In genomic region chr16:38563516-38563915, GRCm38 (mm10) we compare ENCODE assay signal across 8 mouse cellular contexts. TPM values are rescaled to one million over a fixed set of nuclear protein-coding genes. Genes with fewer than 3 reads are reported as not detected.
DNase-seq lines count a peak whose midpoint lies in the region; ATAC-seq and TF ChIP-seq lines count a peak whose summit lies in the region.

No protein-coding gene starts in this region.

- H3K9me3 ChIP-seq in kidney, embryonic 14.5 days (ENCODE audit: control insufficient read depth, low read length) = no peaks in the 10 kb centered on the region
- no peaks in the 10 kb centered on the region for H3K9me3 ChIP-seq in hindbrain, postnatal 0 days (ENCODE audit: low read length)
- H3K9me3 ChIP-seq in midbrain, embryonic 16.5 days (replicated peaks; ENCODE audit: control insufficient read depth, low read length, poor library complexity, severe bottlenecking) = no peaks in the 10 kb centered on the region

- ATAC-seq in kidney, embryonic 14.5 days (ENCODE audit: low FRiP score, low TSS enrichment) = no peak
- no peak for ATAC-seq in hindbrain, postnatal 0 days
- ATAC-seq in midbrain, embryonic 16.5 days = no peak
- ATAC-seq in frontal cortex, adult (ENCODE audit: low TSS enrichment) = no peak

- WGBS in kidney, embryonic 14.5 days = 30% methylated on average over 10 of the region's 10 CpGs
- 38% methylated on average over 10 of the region's 10 CpGs for WGBS in hindbrain, postnatal 0 days
- WGBS in midbrain, embryonic 16.5 days = 39% methylated on average over 10 of the region's 10 CpGs

- TF ChIP-seq CTCF in hindbrain, postnatal 0 days (IDR thresholded peaks at IDR 0.05; ENCODE audit: low read depth) = no peak

- no peak overlapping the region for H3K27ac ChIP-seq in kidney, embryonic 14.5 days (ENCODE audit: low read depth, low read length)
- no peak overlapping the region for H3K27ac ChIP-seq in brown adipose tissue, adult 24 weeks (replicated peaks; ENCODE audit: low read depth, low read length)
- H3K27ac ChIP-seq in hindbrain, postnatal 0 days = no peak overlapping the region
- H3K27ac ChIP-seq in midbrain, embryonic 16.5 days (ENCODE audit: low read length) = no peak overlapping the region

- no peak for DNase-seq in kidney, postnatal 10 days
- DNase-seq in hindbrain, postnatal 0 days (ENCODE audit: low spot score) = no peak
- no peak for DNase-seq in right cerebral cortex, postnatal 14 days
- DNase-seq in adrenal gland, postnatal 25 days = no peak

- no peaks in the 10 kb centered on the region for H3K4me1 ChIP-seq in kidney, embryonic 14.5 days (ENCODE audit: control insufficient read depth, insufficient read depth, low read length)
- H3K4me1 ChIP-seq in brown adipose tissue, adult 24 weeks (ENCODE audit: control insufficient read depth, insufficient read depth, insufficient read length, low read length) = no peaks in the 10 kb centered on the region; the same call in 1 of the 2 replicates
- H3K4me1 ChIP-seq in hindbrain, postnatal 0 days (ENCODE audit: insufficient read depth, low read length) = 0 out of 2 replicates have a peak, but pooled peaks cover 4% of the 10 kb centered on the region
- peaks cover 9% of the 10 kb centered on the region for H3K4me1 ChIP-seq in midbrain, embryonic 16.5 days (ENCODE audit: control insufficient read depth, insufficient read depth, low read length)

- H3K9ac ChIP-seq in kidney, embryonic 14.5 days (ENCODE audit: low read depth, low read length) = peak overlapping the region; percentile 94
- H3K9ac ChIP-seq in hindbrain, postnatal 0 days (replicated peaks; ENCODE audit: low read length) = peak overlapping the region; percentile 90
- H3K9ac ChIP-seq in midbrain, embryonic 16.5 days (ENCODE audit: low read depth, low read length) = peak overlapping the region; percentile 76

- H3K27me3 ChIP-seq in kidney, embryonic 14.5 days (ENCODE audit: control insufficient read depth, insufficient read depth, low read length) = no peaks in the 10 kb centered on the region
- no peaks in the 10 kb centered on the region for H3K27me3 ChIP-seq in hindbrain, postnatal 0 days (ENCODE audit: insufficient read depth, low read length)
- H3K27me3 ChIP-seq in midbrain, embryonic 16.5 days (ENCODE audit: control insufficient read depth, insufficient read depth, low read depth, low read length) = no peaks in the 10 kb centered on the region; the same call in none of the 2 replicates

- peak overlapping the region; percentile 93 for H3K4me3 ChIP-seq in kidney, embryonic 14.5 days (ENCODE audit: low read length)
- peak overlapping the region; percentile 87 for H3K4me3 ChIP-seq in brown adipose tissue, adult 24 weeks (ENCODE audit: insufficient read depth, low read depth, low read length)
- peak overlapping the region; percentile 98 for H3K4me3 ChIP-seq in hindbrain, postnatal 0 days (ENCODE audit: low read length)
- H3K4me3 ChIP-seq in midbrain, embryonic 16.5 days (ENCODE audit: low read depth, low read length) = peak overlapping the region; percentile 59

- H3K36me3 ChIP-seq in kidney, embryonic 14.5 days (ENCODE audit: control insufficient read depth, insufficient read depth, low read length) = peaks cover 30% of the 10 kb centered on the region
- H3K36me3 ChIP-seq in hindbrain, postnatal 0 days (ENCODE audit: insufficient read depth, low read length) = no peaks in the 10 kb centered on the region; the same call in 1 of the 2 replicates
- peaks cover 3% of the 10 kb centered on the region; the same call in 1 of the 2 replicates for H3K36me3 ChIP-seq in midbrain, embryonic 16.5 days (ENCODE audit: control insufficient read depth, insufficient read depth, low read length)

- peak overlapping the region; percentile 50 for H3K4me2 ChIP-seq in kidney, embryonic 14.5 days (replicated peaks; ENCODE audit: low read depth, low read length)
- peak overlapping the region; percentile 86 for H3K4me2 ChIP-seq in hindbrain, postnatal 0 days (ENCODE audit: low read depth, low read length)
- peak overlapping the region; percentile 69 for H3K4me2 ChIP-seq in midbrain, embryonic 16.5 days (ENCODE audit: low read length)

RNA-seq across cellular contexts. Expression of gene Tmem39a, which starts 5.0 kb away (rescaled TPM):
- 90.5 and 121 TPM in 2 replicates for polyA plus RNA-seq in kidney, embryonic 14.5 days (2014; fragmentation: Nextera tagmentation; extraction: Ambion mirVana)
- polyA plus RNA-seq in brown adipose tissue, adult 24 weeks (2012; ENCODE audit: insufficient read depth, insufficient read length, missing spikeins) = 24.1 and 30.9 TPM in 2 replicates
- 13.5 and 27.2 TPM in 2 replicates for total RNA-seq in hindbrain, postnatal 0 days (2014; rRNA removed)
- 15.4 and 17.6 TPM in 2 replicates for polyA plus RNA-seq in hindbrain, postnatal 0 days (2015; fragmentation: Nextera tagmentation; extraction: Ambion mirVana)
- 32.0 and 33.8 TPM in 2 replicates for polyA plus RNA-seq in midbrain, embryonic 16.5 days (2015; fragmentation: Nextera tagmentation; extraction: Ambion mirVana)
- 74.4 and 80.8 TPM in 2 replicates for total RNA-seq in adrenal gland, postnatal 25 days (2021)

RNA-seq across cellular contexts. Expression of gene Poglut1, which starts 13.5 kb away (rescaled TPM):
- 50.9 and 63.5 TPM in 2 replicates for polyA plus RNA-seq in kidney, embryonic 14.5 days (2014; fragmentation: Nextera tagmentation; extraction: Ambion mirVana)
- polyA plus RNA-seq in brown adipose tissue, adult 24 weeks (2012; ENCODE audit: insufficient read depth, insufficient read length, missing spikeins) = 10.1 and 14.5 TPM in 2 replicates
- 35.8 and 48.5 TPM in 2 replicates for total RNA-seq in hindbrain, postnatal 0 days (2014; rRNA removed)
- 37.1 and 40.4 TPM in 2 replicates for polyA plus RNA-seq in hindbrain, postnatal 0 days (2015; fragmentation: Nextera tagmentation; extraction: Ambion mirVana)
- 51.4 and 54.8 TPM in 2 replicates for polyA plus RNA-seq in midbrain, embryonic 16.5 days (2015; fragmentation: Nextera tagmentation; extraction: Ambion mirVana)
- total RNA-seq in adrenal gland, postnatal 25 days (2021) = 29.6 and 34.0 TPM in 2 replicates

RNA-seq across cellular contexts. Expression of gene Timmdc1, which starts 41.1 kb away (rescaled TPM):
- polyA plus RNA-seq in kidney, embryonic 14.5 days (2014; fragmentation: Nextera tagmentation; extraction: Ambion mirVana) = 29.1 and 31.8 TPM in 2 replicates
- polyA plus RNA-seq in brown adipose tissue, adult 24 weeks (2012; ENCODE audit: insufficient read depth, insufficient read length, missing spikeins) = 43.1 and 49.2 TPM in 2 replicates
- 18.0 and 24.1 TPM in 2 replicates for total RNA-seq in hindbrain, postnatal 0 days (2014; rRNA removed)
- polyA plus RNA-seq in hindbrain, postnatal 0 days (2015; fragmentation: Nextera tagmentation; extraction: Ambion mirVana) = 26.3 and 27.9 TPM in 2 replicates
- polyA plus RNA-seq in midbrain, embryonic 16.5 days (2015; fragmentation: Nextera tagmentation; extraction: Ambion mirVana) = 33.4 and 34.6 TPM in 2 replicates
- 39.1 and 44.3 TPM in 2 replicates for total RNA-seq in adrenal gland, postnatal 25 days (2021)
